Mouse (Mus musculus) adrenal gland, postnatal 36 days (tissue): ENCODE measurements around the gene Prps1l1. TPM values are rescaled to one million over a fixed set of nuclear protein-coding genes. Genes with fewer than 3 reads are reported as not detected.
A peak's percentile ranks its signal among the peaks of the same experiment; 100 is the strongest.

ENCODE experiments used
- DNase-seq, 2 experiments: peaks; one replicate each; pipeline ENCODE4 v3.0.0; 2021; ENCODE audit warnings: mixed read lengths in 1 of 2
- long read RNA-seq, 2 experiments: library from polyadenylated mRNA; stranded (forward); transcript quantifications; one replicate each; pipeline ENCODE4 v2.0.0; 2021; ENCODE audit warnings: borderline sequencing depth in 2 of 2
- total RNA-seq, 2 experiments: library from RNA; stranded (reverse); gene quantifications; 2 replicates each; pipeline ENCODE4 v1.2.3; 2021

The Prps1l1 gene
- total RNA-seq: not detected
- long read RNA-seq, experiment 1: 0 reads
- long read RNA-seq, experiment 2: 0 reads

DNA sequence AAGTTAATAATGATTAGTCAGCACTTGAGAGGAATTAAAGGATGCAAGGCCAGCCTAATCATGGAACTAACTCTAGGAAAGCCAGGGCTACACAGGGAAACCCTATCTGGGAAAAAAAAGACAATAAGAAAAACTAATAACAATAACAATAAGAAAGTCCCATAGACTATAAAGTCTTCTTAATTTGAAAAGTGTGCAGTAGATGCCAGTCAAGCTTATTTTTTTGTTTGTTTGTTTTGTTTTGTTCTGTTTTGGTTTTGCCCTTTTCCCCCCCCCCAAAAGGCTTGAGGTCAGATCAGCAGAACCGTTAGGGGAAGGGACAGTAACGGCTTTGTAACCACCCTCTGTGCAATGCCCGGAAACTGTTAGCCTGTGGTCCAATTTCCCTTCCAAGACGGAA, at the start of gene Prps1l1:
Prps1l1 (plus strand) TSS at position 301 of the 400 bp plus-strand sequence.
- DNase-seq: no peak

DNA sequence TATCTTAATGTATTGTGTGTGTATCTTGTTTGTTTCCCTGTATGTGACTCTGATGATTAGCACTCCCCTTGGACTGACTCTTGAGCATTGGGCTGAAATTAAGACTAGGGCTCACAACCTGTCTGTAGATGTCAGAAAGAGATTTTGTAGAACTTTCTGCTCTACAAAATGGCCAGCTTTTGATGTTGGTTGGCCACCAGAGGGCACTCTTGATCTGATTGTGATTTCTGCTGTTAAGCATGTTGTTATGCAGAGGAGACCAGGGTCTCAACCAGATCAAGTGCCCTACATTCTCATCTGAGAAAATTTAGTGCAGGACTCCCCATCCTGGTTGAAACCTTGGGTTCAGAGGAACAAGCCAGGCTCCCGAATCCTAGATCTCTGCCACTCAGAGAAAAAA, 46.6 kb upstream of the Prps1l1 start:
- peak in 1 of 2 experiments; percentile 7 for DNase-seq

DNA sequence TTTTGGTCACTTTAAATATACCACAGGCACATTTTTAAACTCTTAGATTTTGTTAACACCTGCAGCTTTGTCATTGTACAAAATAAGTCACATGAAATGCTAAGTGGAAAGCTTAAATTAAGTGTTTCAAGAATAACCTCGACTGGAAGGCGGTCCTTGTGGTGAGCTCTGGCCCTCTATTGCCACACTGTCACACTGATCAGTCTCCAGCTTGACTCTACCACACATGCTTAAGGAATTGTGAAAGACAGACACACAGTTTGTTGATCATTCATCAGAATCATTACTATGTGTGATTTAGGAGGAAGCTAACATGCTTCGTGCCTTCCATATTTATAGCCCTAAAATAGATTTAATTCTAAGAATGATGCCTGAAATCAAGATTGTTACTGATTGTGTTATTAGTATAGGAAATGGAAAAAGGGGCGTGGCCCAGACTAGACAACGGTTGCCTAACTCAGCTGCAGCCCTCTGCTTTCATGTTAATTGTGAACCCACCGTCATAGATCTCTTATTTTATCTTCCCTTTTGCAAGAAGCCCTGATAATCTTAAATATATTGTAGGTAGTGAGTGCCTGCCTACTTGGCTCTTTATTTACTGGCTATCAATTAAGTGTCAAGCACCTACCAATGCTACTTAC, 35.4 kb upstream of the Prps1l1 start:
- DNase-seq: no peak

DNA sequence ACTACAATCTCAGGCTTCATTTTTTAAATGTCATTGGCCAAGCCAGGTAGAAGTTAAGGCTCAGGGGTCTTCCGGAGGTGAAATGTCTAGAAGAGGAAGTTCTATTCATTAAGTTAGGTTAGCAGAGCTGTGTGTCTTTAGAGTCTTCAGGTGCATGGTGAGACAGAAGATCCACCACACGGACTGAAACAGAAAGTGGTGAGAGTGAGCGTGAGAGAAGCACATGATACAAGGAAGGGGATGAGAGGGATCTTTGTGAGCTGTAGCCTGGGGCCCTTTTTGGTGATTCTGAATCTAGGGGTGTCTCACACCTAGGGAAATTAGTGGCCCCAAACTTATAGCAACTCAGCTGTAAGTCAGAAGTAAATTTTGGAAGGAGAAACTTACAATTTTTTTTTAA, 8.6 kb upstream of the Prps1l1 start:
- no peak for DNase-seq

DNA sequence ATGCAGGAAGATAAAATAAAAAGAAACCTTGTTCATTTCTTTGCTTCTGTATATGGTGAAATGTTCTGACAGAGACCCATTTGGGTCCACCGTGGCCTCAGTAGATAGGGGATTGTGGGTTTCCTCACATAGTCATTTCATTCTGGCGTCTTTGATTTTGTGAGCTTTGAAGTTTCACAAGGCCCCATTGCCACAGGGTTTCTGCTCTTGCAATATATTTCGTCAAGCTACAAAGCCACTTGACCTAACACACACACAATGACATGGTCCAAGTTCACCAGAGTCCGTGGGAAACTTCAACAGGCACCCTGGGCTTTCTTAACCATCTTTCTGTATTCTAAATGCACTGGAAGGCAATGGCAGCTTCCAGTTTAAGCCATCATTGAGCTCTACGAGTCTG, 1.3 kb downstream of the Prps1l1 start:
- no peak for DNase-seq

DNA sequence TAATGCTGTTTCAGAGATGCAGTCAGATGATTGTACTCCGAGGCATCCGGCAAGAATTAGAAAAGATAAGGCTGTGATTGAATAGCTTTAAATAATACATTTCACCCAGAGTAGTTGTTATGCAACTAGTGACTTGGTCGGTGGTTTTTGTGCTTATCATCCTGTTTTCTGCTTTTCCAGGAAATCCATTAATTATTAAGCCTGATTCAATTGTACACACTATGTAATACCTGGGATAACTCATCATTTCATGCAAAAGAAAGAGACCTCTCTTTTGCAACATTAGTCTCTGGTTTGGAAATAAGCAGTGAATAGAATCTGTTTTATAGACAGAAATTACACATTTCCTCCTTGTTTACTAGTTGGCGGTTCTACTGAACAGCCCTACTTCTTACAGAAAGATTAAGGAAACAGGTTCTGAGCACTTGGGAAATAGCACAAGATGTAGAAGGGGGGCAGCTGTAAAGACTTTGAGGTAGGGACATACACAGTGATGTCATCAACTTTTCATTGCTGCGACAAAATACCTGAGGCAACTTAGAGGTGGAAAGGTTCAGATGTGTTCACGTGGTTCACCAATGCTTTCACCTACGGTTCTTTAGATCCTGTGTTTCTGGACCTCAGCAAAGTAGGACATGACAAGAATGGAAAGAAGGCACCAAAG, 5.1 kb downstream of the Prps1l1 start:
- DNase-seq: no peak

DNA sequence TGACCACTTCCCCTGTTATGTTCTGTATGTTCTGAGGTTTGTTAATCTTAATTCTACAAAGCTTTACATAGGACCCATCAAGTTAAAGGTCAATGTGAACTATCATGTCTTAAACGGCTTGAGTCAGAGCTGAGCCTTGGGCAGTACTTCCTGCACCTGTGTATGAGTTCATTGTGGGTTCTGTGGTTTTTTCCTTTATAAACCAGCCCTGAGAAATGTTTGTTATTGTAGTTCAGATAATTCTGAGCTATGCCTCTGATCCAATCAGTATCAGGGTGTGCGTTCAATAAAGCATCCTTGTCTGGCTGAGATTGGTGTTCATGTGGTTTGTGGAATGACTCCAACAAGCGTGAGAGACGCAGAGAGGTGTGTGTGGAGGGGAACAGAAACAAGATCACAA, 5.8 kb downstream of the Prps1l1 start:
- no peak for DNase-seq

DNA sequence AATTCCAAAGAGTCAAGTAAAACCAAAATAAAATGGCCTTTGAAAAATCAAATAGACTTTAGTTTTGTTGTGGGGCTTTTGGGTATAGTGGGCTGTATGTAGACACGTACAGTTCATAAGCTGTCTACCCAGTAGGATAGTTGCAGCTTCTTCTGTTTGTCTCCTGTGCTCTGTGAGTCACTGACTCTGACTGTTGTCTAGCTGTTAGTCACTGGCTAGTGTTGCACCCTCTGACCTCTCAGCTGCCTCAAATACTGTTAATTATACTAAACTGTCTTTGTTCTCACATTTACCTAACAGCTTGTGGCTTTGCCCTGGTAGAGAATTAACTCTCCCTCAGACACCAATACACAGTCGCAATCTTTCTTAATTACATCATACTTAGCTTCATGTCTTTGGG, 7.3 kb downstream of the Prps1l1 start:
- no peak for DNase-seq

DNA sequence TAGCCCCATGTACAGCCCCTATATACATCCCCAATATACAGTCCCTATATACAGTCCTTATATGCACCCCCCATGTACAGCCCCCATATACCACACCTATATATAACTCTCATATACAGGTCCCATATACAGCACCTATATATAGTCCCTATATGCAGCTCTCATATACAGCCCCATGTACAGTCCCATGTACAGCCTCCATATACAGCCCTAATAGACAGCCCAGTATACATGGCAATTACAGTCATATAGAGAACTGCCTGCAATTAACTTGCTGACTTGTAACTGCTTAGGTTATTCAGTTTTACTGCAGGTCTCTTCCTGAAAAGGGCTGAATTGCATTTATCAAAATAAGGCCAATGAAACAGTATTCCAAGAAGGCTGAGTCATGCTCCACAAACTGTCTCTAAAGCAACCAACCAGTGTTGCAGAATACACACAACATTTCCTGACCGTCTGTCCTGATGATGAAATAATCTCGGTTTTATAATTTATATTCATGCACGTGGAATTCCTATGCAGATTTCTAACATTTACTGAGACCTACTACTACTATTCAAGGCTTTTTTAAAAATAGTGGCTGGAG, 13.1 kb downstream of the Prps1l1 start:
- peak in 1 of 2 experiments; percentile 5 for DNase-seq

DNA sequence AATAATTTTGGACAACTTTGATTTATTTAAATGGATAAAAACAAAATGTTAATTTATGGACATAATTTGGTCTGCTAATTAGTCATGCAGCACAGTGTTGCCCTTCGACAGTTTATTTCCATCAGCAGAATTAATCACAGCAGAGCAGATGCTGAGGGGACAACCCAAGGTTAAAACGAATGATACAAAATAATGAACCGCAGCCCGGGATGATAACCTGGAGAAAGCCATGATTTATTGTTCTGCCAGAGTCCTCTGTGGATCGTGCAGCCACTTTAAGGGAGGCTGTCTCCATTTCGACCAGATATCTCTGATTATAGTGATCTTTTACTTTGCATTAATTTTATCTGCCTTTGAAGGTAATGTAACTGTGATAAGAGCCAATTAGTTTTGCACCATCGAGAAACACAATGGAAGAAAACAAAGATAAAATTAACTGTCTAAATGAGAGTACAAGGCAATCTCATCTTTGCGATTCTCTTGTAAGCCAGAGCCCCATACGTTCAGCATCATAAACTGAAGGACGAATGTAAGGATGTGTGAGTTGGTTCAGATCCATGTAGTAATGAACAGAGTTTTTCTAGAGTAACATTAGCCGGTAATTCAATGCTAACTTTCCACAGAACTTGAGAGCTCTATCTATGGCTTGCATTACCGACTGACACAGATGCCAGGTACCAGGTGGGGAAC, 14.4 kb downstream of the Prps1l1 start:
- no peak for DNase-seq

DNA sequence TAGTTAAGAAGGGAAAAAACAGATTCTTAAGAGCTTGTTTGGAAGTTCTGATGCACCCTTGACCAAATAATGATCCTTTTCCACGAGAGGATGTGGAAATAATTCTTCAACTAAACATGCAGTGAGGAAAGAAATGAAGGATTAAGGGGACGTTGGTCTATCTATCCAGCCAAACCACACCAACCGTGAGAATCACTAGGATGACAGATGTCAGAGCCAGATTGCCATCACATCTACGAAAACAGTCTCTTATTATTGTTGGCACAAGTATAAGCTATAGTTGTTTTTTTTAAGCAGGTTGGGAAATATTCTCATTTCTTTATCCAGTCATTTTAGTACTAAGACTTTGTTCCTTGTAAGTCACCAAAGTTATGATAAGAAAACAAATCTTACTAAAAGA, 15.8 kb downstream of the Prps1l1 start:
- no peak for DNase-seq

DNA sequence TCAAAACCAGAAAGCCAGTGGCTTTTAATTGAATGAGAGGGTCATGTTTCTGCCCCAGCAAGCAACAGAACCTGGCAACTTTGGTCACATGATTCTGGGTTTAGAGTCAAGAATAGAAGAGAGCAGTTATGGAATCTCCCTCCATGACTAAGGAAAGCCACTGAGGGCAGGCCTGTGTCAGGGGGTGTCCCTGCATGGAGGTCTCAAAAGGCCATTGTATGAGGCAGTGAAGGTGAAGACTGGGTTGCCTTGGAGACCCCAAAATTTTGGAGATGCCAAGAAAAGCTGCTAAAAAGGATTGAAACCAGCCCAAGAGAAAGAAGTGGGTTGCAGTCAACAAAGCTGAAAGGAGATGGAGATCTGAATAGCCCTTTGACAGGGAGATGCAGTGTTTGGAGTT, 21.2 kb downstream of the Prps1l1 start:
- DNase-seq: no peak

DNA sequence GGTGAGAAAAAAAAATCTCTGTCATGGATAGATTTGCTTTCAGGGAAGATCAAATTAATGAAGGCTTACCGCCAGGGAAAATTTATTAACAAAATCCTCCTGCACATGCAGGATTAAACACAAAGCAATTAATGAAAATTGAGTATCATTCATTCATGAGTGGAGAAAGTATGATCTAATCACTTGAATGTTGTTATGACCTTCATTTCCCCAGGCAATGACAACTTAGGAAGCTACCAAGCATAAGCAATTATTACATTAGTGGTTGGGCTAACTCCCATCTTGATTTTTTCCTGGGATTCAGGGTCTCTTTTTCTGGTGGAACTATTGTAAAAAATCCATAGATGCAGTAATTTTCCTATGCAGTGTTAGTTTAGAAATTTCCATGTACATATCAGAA, 23.3 kb downstream of the Prps1l1 start:
- DNase-seq: no peak

DNA sequence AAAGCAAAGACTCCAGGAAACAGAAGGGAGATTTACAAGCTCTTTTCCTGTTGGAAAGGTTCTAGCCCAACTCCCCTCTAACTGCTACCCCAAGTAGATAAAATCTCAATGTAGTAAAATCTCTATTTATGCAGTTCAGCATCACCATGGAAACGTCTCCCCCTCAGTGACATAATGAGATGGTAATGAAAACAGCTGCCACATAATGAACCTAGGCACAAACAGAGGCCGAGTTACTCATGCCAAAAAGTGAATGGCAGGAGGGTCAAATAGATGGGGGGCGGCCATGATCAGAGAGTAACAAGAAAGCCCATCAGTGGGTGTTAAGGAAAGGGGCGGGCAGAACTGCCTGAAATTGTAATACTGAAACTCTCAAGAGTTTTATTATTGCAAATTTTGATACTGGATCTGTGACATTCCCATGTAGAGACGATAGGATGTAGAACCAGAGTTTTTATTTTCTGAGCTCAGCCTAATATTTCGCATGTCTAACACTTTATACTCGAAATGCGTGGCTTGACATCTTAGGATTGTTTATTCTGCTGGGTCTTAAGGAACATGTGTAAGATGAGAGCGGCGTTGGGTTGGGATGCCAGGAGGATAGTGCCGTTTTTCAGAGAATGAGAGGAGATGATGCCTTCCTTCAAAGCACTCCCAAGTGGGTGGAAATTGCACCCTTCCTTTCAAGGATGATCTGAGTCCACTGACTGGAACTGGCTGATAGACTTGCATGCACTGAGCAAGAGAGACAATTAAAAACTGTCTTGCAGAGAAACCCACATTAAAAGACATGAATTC, 24.0 kb downstream of the Prps1l1 start:
- no peak for DNase-seq

DNA sequence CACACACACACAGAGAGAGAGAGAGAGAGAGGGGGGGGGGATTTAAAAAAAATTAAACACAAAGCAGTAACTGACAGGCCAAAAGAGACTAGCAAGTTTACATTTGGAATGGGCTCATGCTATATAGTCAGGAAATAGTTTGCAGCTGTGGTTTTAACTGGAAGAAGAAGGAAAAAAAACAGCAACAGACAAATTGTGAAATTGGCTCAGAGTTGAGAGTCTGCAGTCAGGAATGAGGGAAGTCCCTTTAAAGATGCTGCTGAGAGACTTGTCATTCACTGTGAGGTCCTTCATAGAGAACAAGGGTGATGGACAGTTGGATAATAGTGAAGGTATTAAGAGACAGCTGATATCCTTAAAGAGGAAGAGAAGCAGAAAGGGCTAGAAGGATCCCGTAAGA, 26.9 kb downstream of the Prps1l1 start:
- DNase-seq: no peak

DNA sequence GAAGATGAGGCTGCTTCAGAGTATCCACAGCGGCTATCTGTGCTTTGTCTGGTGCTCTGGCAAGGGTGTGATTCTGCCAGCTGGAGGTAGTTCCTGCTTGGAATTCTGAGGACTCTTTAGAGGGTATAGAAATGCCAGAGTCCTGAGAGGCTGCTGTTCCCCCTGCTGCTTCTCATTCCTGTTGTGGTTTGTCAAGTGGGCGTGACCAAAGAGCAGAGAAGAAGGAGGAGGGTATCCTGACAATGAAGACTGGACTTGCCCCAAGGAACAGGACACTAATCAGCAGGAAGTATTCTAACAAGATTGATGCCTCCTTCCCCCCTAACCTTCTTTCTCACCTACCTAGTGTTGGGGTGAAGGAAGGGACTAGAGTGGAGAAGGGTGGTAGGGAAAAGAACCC, 29.4 kb downstream of the Prps1l1 start:
- no peak for DNase-seq

DNA sequence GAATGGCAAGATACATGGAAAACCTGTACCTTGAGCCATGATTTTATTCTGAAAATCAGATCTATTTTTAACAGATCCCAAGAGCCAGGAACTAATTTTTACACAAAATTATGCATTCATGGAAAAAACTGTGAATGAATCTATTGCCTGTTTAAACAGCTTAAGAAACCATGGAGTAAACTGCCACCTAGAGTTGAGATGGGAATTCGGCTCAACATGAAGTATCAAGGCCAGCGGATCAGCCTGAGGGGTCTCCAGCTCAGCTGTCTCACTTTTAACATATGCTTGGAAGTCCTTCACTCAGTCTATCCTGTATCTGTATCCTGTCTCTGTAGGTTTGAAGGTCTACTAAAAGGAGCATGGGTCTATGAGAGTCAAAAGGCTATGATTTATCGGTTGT, 31.5 kb downstream of the Prps1l1 start:
- DNase-seq: no peak

DNA sequence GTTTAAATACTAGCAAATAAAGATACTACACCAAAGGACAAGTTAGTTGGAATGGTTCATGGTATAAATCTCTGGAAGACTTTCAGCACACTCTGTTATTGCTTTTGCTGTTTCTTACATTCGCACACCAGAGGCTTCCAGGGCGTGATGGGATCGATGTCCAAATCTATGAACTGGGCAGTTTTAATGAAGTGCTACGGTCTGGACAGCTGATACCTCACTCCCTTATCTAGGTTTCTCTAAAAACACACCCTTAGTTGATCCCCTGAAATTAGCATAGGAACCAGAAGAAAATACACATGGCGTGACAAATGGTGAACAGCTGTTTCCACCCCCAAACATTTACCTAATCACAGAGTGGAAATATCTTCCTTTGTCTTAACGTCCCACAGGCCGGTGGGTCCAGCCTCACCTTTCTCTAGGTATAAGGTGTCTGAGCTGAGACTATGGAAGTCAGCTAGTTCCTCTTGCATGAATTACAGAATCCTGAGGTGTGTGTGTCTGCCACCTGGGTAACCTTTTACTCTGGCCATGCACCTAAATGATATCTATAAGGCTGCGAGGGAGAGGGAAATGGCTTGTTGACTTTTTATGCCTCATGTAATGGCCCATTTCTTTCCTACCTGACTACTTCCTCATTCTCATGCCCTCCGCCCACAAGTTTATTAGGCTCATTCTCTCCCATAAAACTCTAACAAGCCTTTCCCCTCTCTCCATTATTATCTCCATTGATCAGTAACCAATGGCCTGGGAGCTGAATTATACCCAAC, 32.1 kb downstream of the Prps1l1 start:
- no peak for DNase-seq

DNA sequence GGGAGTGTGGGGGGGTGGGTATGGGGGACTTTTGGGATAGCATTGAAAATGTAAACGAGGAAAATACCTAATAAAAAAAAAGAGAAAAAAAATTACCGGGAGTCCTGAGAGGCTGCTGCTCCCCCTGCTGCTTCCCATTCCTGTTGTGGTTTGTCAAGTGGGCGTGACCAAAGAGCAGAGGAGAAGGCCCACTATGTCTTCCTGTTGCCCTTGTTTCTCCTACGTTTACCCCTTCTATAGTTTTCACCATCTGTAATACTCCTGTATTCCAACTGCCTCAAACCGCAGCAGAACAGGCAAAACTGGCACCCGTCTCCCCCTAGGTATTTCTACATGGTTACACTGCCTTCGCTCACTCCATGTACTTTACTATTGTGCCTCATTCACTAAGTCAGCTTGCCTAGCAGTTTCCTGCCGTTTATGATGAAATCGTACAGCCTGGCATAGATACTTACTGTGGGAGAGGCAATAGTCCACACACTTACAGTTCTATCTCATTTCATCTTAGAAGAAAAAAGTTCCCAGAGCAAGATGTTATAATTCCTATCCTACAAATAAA, 34.2 kb downstream of the Prps1l1 start:
- DNase-seq: no peak

DNA sequence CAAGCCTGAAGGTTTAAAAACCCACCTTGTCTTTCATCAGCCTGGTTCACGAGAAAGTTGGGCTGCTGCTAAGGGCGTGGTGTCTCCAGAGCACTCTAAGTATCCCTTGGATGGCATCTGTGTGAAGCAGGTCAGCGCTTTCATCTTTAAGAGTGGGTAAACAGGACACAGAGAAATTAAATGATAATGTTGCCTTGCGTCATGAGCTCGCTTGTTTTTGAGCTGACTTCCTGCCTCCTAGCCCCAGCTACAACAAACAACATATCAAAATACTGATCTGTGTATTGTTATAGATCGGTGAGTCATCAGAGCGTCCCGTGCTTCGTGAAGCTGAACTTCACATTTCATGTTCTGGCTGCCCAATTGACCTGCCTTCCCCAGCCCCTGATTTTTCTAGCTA, 36.7 kb downstream of the Prps1l1 start:
- DNase-seq: no peak

DNA sequence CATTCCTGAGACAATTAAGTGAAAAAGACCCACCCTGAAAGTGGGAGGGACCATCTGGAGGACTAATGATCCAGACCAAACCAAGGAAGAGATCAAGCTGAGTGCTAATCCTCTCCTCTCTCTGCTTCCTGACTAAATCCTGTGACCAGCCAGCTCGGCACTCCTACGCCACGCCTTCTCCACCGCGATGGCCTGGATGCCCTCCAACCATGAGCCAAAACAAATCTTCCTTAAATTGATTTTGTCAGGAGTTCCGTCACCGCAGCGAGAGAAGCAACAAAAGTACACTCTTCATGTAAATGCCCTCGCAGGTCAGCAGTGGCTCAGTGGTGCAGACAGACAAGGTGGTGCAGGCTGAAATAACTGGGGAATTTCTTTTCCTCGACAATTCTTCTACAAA, 37.5 kb downstream of the Prps1l1 start:
- no peak for DNase-seq
